Mouse (Mus musculus) stomach, embryonic 16.5 days (tissue): ENCODE data around the gene Pdzd3. TPM values are rescaled to one million over a fixed set of nuclear protein-coding genes. Genes with fewer than 3 reads are reported as not detected.

Experiments used
- ATAC-seq: fragments of 200-750 bp; cut with Nextera tagmentation; 2 replicates; pipeline ENCODE4 v1.8.0; 2017; ENCODE audit warnings: moderate number of reproducible peaks, moderate TSS enrichment; ENCODE audit not compliant: insufficient read depth, low FRiP score
- H3K27ac ChIP-seq: fragments of 300-500 bp; sonication (generic); 2 replicates; pipeline ENCODE4 v1.5.1; 2014; ENCODE audit warnings: low read length
- H3K27me3 ChIP-seq: fragments of 300-500 bp; sonication (generic); 2 replicates; pipeline ENCODE4 v1.6.1; 2014; ENCODE audit warnings: low read length, control low read depth, mixed read lengths; ENCODE audit not compliant: control insufficient read depth, insufficient read depth
- H3K36me3 ChIP-seq: fragments of 300-500 bp; sonication (generic); 2 replicates; pipeline ENCODE4 v1.6.1; 2014; ENCODE audit warnings: low read length; ENCODE audit not compliant: control insufficient read depth, insufficient read depth
- H3K4me1 ChIP-seq: fragments of 300-500 bp; sonication (generic); 2 replicates; pipeline ENCODE4 v1.6.1; 2014; ENCODE audit warnings: low read length, control low read depth, mixed read lengths; ENCODE audit not compliant: control insufficient read depth, insufficient read depth
- H3K4me2 ChIP-seq: fragments of 300-500 bp; sonication (generic); 2 replicates; pipeline ENCODE4 v1.6.1; 2014; ENCODE audit warnings: low read depth, low read length, mixed read lengths
- H3K4me3 ChIP-seq: fragments of 300-500 bp; sonication (generic); replicated peaks from 2 replicates; pipeline ENCODE4 v1.5.1; 2014; ENCODE audit warnings: mild to moderate bottlenecking, low read length
- H3K9ac ChIP-seq: fragments of 300-500 bp; sonication (generic); 2 replicates; pipeline ENCODE4 v1.6.1; 2014; ENCODE audit warnings: low read length
- H3K9me3 ChIP-seq: fragments of 300-500 bp; sonication (generic); replicated peaks from 2 replicates; pipeline ENCODE4 v1.6.1; 2016; ENCODE audit warnings: low read length, control low read depth; ENCODE audit not compliant: control insufficient read depth
- WGBS: fragments of 180-500 bp; shearing (Covaris S2); extraction: QIAGEN DNeasy Blood & Tissue Kit; methylation state at CpG from one replicate; pipeline ENCODE4 v1.1.7; 2014; 5-methylcytosine and 5-hydroxymethylcytosine counted together
- polyA plus RNA-seq: library from polyadenylated mRNA; unstranded; fragments of >200 nt; fragmentation: Nextera tagmentation; extraction: Ambion mirVana; gene quantifications from 2 replicates; pipeline ENCODE4 v1.2.1, GENCODE M21; 2015

Pdzd3 gene
- polyA plus RNA-seq, 1 experiment from 2014 or later: 2.4 TPM

- no peaks in the 10 kb centered on the region for H3K36me3 ChIP-seq
- peak overlapping the region; percentile 95 for H3K4me3 ChIP-seq
- peak overlapping the region; percentile 94 for H3K27ac ChIP-seq
- H3K9me3 ChIP-seq: no peaks in the 10 kb centered on the region
- peak; percentile 63 for ATAC-seq
- H3K4me1 ChIP-seq: peaks cover 14% of the 10 kb centered on the region
- H3K27me3 ChIP-seq: no peaks in the 10 kb centered on the region
- H3K9ac ChIP-seq: peak overlapping the region; percentile 96
- WGBS: under 1% methylated on average over 40 of the region's 40 CpGs
- H3K4me2 ChIP-seq: peak overlapping the region; percentile 82
These were observed 18.1 kb downstream of the Pdzd3 start for GRCm38 (mm10) chr9:44233021-44233801.

- H3K27ac ChIP-seq: no peak overlapping the region
- peak overlapping the region; percentile 82 for H3K4me2 ChIP-seq
- no peak for ATAC-seq
- H3K27me3 ChIP-seq: no peaks in the 10 kb centered on the region
- no peaks in the 10 kb centered on the region for H3K9me3 ChIP-seq
- H3K36me3 ChIP-seq: no peaks in the 10 kb centered on the region
- H3K9ac ChIP-seq: peak overlapping the region; percentile 28
- peaks cover 14% of the 10 kb centered on the region for H3K4me1 ChIP-seq
- H3K4me3 ChIP-seq: no peak overlapping the region
These were observed 19.7 kb downstream of the Pdzd3 start for GRCm38 (mm10) chr9:44231609-44232008.

- no peak overlapping the region for H3K27ac ChIP-seq
These were observed 25.3 kb downstream of the Pdzd3 start for GRCm38 (mm10) chr9:44225993-44226392.

GRCm38 (mm10) chr9:44213538-44213937, 37.7 kb downstream of the Pdzd3 start:
- no peaks in the 10 kb centered on the region for H3K4me1 ChIP-seq
- no peak overlapping the region for H3K4me2 ChIP-seq
- H3K4me3 ChIP-seq: no peak overlapping the region
- no peak overlapping the region for H3K9ac ChIP-seq
- no peak overlapping the region for H3K27ac ChIP-seq
- no peaks in the 10 kb centered on the region for H3K27me3 ChIP-seq
- H3K9me3 ChIP-seq: no peaks in the 10 kb centered on the region
- no peak for ATAC-seq
- no peaks in the 10 kb centered on the region; the same call in 1 of the 2 replicates for H3K36me3 ChIP-seq
- 89% methylated on average over 14 of the region's 14 CpGs for WGBS

More at GRCm38 (mm10) chr9:44225993-44226392, 25.3 kb downstream of the Pdzd3 start:
- no peak overlapping the region for H3K4me3 ChIP-seq
- no peak for ATAC-seq
- 56% methylated on average over 6 of the region's 6 CpGs for WGBS
- no peak overlapping the region for H3K4me2 ChIP-seq
- H3K9me3 ChIP-seq: no peaks in the 10 kb centered on the region
- no peaks in the 10 kb centered on the region for H3K27me3 ChIP-seq
- no peaks in the 10 kb centered on the region for H3K36me3 ChIP-seq
- H3K9ac ChIP-seq: no peak overlapping the region
- peaks cover 3% of the 10 kb centered on the region for H3K4me1 ChIP-seq

GRCm38 (mm10) chr9:44212406-44212805, 38.9 kb downstream of the Pdzd3 start:
- H3K9ac ChIP-seq: no peak overlapping the region
- no peak for ATAC-seq
- 80% methylated on average over 4 of the region's 4 CpGs for WGBS

GRCm38 (mm10) chr9:44209416-44209815, 41.9 kb downstream of the Pdzd3 start:
- no peak overlapping the region for H3K4me2 ChIP-seq
- no peaks in the 10 kb centered on the region; the same call in 1 of the 2 replicates for H3K36me3 ChIP-seq
- no peaks in the 10 kb centered on the region for H3K9me3 ChIP-seq
- no peak overlapping the region for H3K4me3 ChIP-seq
- 85% methylated on average over 4 of the region's 4 CpGs for WGBS
- H3K4me1 ChIP-seq: no peaks in the 10 kb centered on the region
- no peak; the same call in 1 of the 2 replicates for ATAC-seq
- no peaks in the 10 kb centered on the region for H3K27me3 ChIP-seq
- no peak overlapping the region for H3K9ac ChIP-seq
- no peak overlapping the region for H3K27ac ChIP-seq

More at GRCm38 (mm10) chr9:44212406-44212805, 38.9 kb downstream of the Pdzd3 start:
- Histone ChIP-seq H3K36me3 (no peaks in the 10 kb centered on the region; the same call in 1 of the 2 replicates), H3K4me1 (no peaks in the 10 kb centered on the region), H3K4me3 (no peak overlapping the region), H3K4me2 (no peak overlapping the region), H3K9me3 (no peaks in the 10 kb centered on the region), H3K27me3 (no peaks in the 10 kb centered on the region), H3K27ac (no peak overlapping the region)

- Histone ChIP-seq H3K9ac (no peak overlapping the region), H3K4me1 (no peaks in the 10 kb centered on the region), H3K27ac (no peak overlapping the region), H3K9me3 (no peaks in the 10 kb centered on the region), H3K27me3 (no peaks in the 10 kb centered on the region), H3K4me3 (no peak overlapping the region), H3K36me3 (no peaks in the 10 kb centered on the region; the same call in 1 of the 2 replicates), H3K4me2 (no peak overlapping the region)
- no peak for ATAC-seq
- 87% methylated on average over 2 of the region's 2 CpGs for WGBS
These were observed 43.4 kb downstream of the Pdzd3 start for GRCm38 (mm10) chr9:44207840-44208239.

- H3K4me1 ChIP-seq: no peaks in the 10 kb centered on the region; the same call in 1 of the 2 replicates
- no peak for ATAC-seq
- H3K9me3 ChIP-seq: no peaks in the 10 kb centered on the region
- no peak overlapping the region; the same call in 1 of the 2 replicates for H3K27ac ChIP-seq
- no peak overlapping the region for H3K4me3 ChIP-seq
- no peak overlapping the region for H3K4me2 ChIP-seq
- H3K9ac ChIP-seq: no peak overlapping the region
- 74% methylated on average over 3 of the region's 3 CpGs for WGBS
- no peaks in the 10 kb centered on the region for H3K27me3 ChIP-seq
- 0 out of 2 replicates have a peak, but pooled peaks cover 8% of the 10 kb centered on the region for H3K36me3 ChIP-seq
These were observed 50.8 kb downstream of the Pdzd3 start for GRCm38 (mm10) chr9:44200458-44200857.

- no peaks in the 10 kb centered on the region for H3K9me3 ChIP-seq
- no peak for ATAC-seq
- no peak overlapping the region for H3K4me2 ChIP-seq
- 0 out of 2 replicates have a peak, but pooled peaks cover 8% of the 10 kb centered on the region for H3K36me3 ChIP-seq
- no peaks in the 10 kb centered on the region; the same call in 1 of the 2 replicates for H3K4me1 ChIP-seq
- H3K27me3 ChIP-seq: no peaks in the 10 kb centered on the region
- no peak overlapping the region; the same call in 1 of the 2 replicates for H3K27ac ChIP-seq
- H3K9ac ChIP-seq: no peak overlapping the region
- no peak overlapping the region for H3K4me3 ChIP-seq
These were observed 51.7 kb downstream of the Pdzd3 start for GRCm38 (mm10) chr9:44199580-44199979.
